Mouse (Mus musculus) ES-Bruce4 (cell line): ENCODE results near the gene Gm48551. TPM values are rescaled to one million over a fixed set of nuclear protein-coding genes. Genes with fewer than 3 reads are reported as not detected.

Experiments used
- H3K27ac ChIP-seq: 2 replicates; pipeline ENCODE4 v1.5.1; 2012; ENCODE audit warnings: low read length, inconsistent platforms; ENCODE audit not compliant: insufficient read depth
- H3K27me3 ChIP-seq: 2 replicates; pipeline ENCODE4 v1.6.1; 2012; ENCODE audit warnings: mild to moderate bottlenecking, low read length, inconsistent platforms; ENCODE audit not compliant: control insufficient read depth, poor library complexity, insufficient read depth, severe bottlenecking
- H3K36me3 ChIP-seq: 2 replicates; pipeline ENCODE4 v1.6.1; 2012; ENCODE audit warnings: inconsistent platforms, mild to moderate bottlenecking, low read length, moderate library complexity; ENCODE audit not compliant: control insufficient read depth, poor library complexity, insufficient read depth, severe bottlenecking
- H3K4me1 ChIP-seq: one replicate; pipeline ENCODE4 v1.8.1; 2011; ENCODE audit warnings: low read length; ENCODE audit not compliant: control insufficient read depth, insufficient read depth
- H3K4me3 ChIP-seq: 2 replicates; pipeline ENCODE4 v1.5.1; 2011; ENCODE audit warnings: low read depth, mild to moderate bottlenecking, low read length
- H3K9ac ChIP-seq: 2 replicates; pipeline ENCODE4 v1.6.1; 2012; ENCODE audit warnings: low read depth, mild to moderate bottlenecking, inconsistent platforms; ENCODE audit not compliant: poor library complexity, severe bottlenecking
- H3K9me3 ChIP-seq: replicated peaks from 2 replicates; pipeline ENCODE4 v1.6.1; 2012; ENCODE audit warnings: mild to moderate bottlenecking, low read length, inconsistent platforms; ENCODE audit not compliant: control insufficient read depth, poor library complexity, insufficient read depth, severe bottlenecking
- CTCF ChIP-seq: IDR thresholded peaks from one replicate; pipeline ENCODE4 v1.8.1; 2011; ENCODE audit warnings: low read depth, low read length
- EP300 ChIP-seq: IDR thresholded peaks from 2 replicates; pipeline ENCODE4 v1.6.1; 2011; ENCODE audit warnings: low read depth, low read length; ENCODE audit not compliant: insufficient read depth
- POLR2A ChIP-seq: IDR thresholded peaks from one replicate; pipeline ENCODE4 v1.8.1; 2011; ENCODE audit warnings: low read length; ENCODE audit not compliant: insufficient read depth
- polyA plus RNA-seq: library from polyadenylated mRNA; stranded (reverse); fragments of >200 nt; gene quantifications from 2 replicates; pipeline ENCODE4 v1.2.4, GENCODE M21; 2011; ENCODE audit warnings: low read depth; ENCODE audit not compliant: missing spikeins, insufficient read depth, insufficient read length

Gm48551 gene
- polyA plus RNA-seq, 1 experiment = 1.5 TPM

- peak overlapping the region; percentile 42 for H3K4me3 ChIP-seq
- no peaks in the 10 kb centered on the region for H3K27me3 ChIP-seq
- H3K9ac ChIP-seq = no peak overlapping the region
- TF ChIP-seq CTCF (no peak), EP300 (no peak), POLR2A (no peak)
- peak overlapping the region; percentile 46 for H3K27ac ChIP-seq
- no peaks in the 10 kb centered on the region for H3K36me3 ChIP-seq
- H3K4me1 ChIP-seq = peaks cover 28% of the 10 kb centered on the region
- no peaks in the 10 kb centered on the region for H3K9me3 ChIP-seq
Observed at GRCm38 (mm10) chr10:81409330-81409729, 25.1 kb downstream of the Gm48551 start.

- Histone ChIP-seq H3K27me3 (no peaks in the 10 kb centered on the region), H3K36me3 (no peaks in the 10 kb centered on the region), H3K9ac (no peak overlapping the region), H3K27ac (0 out of 2 replicates have a peak overlapping the region, but pooled peaks have one; percentile 24), H3K4me3 (no peak overlapping the region), H3K9me3 (no peaks in the 10 kb centered on the region), H3K4me1 (peaks cover 33% of the 10 kb centered on the region)
- TF ChIP-seq EP300 (no peak), CTCF (no peak), POLR2A (no peak)
Observed at GRCm38 (mm10) chr10:81410350-81410749, 26.1 kb downstream of the Gm48551 start.

DNA sequence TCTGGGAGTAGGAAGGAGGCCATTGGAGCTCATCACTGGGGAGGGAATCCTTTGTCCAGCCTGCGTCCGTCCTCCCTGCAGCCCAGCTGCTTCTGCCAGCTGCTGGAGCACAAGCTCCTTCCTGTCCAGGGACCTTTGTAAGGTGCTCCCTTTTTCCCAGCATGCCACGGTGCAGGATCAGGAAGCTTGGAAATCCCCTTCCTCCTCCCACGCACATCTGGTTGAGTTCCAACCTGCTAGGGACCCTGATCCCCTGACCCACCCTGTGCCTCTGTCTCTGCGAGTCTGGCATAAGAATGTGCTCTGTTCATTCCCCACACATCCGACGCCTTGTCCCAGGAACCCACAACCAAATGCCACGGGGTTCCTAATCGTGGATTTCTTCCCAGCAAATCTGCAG, 26.7 kb downstream of the Gm48551 start:
- H3K4me1 ChIP-seq = peaks cover 39% of the 10 kb centered on the region
- no peak for TF ChIP-seq CTCF
- no peak for TF ChIP-seq EP300
- TF ChIP-seq POLR2A = no peak
- H3K27me3 ChIP-seq = no peaks in the 10 kb centered on the region
- H3K9ac ChIP-seq = no peak overlapping the region
- no peak overlapping the region for H3K4me3 ChIP-seq
- H3K36me3 ChIP-seq = no peaks in the 10 kb centered on the region
- H3K27ac ChIP-seq = no peak overlapping the region
- H3K9me3 ChIP-seq = no peaks in the 10 kb centered on the region

DNA sequence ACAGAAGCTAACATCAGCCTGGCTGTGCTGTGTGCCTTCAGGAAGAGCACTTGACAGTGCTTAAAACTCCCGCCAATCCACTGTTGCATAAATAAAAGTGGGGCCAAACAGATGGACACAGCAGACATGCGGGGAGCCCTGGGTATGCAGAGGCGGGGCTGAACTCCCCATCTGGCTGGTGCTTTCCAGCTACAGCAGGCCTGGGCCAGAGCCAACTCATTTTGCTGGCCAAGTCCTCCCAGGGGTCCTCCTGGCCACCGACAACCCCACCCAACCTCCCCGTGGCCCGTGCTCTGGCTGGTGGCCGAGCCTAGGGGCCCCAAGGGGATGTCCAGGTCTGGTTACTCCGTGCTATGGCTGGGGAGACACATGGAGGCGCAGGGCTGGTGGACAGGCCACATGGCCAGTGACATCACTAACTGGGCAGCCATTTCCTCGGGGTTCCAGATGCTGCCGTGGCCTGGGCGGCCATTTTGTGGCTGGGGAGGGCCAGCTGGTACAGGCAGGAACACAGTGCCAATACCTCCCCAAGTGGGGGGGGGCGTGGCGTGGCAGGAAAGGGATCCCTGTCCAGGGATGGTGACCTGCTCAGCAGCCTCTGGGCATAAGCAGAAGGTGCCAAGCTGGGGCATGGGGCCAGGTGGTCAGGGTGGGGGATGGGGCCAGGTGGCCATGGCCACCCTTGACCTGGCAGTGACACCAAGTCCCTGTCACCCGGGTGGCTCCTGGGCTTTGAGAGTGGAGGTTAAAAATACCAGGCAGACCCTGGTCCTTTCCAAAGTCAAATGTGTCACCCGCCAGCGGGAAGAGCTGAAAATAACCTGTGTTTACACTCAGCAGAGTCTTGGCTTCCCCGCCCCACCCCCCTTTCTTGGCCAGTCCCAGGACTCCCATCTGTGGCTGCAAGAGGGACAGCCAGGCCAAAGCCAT, 27.5 kb downstream of the Gm48551 start:
- H3K9me3 ChIP-seq = no peaks in the 10 kb centered on the region
- no peaks in the 10 kb centered on the region for H3K27me3 ChIP-seq
- no peak overlapping the region for H3K4me3 ChIP-seq
- no peaks in the 10 kb centered on the region for H3K36me3 ChIP-seq
- peaks cover 39% of the 10 kb centered on the region for H3K4me1 ChIP-seq
- TF ChIP-seq CTCF (no peak), POLR2A (no peak), EP300 (no peak)
- H3K9ac ChIP-seq = no peak overlapping the region
- H3K27ac ChIP-seq = no peak overlapping the region

GRCm38 (mm10) chr10:81412586-81413309, 28.5 kb downstream of the Gm48551 start:
- no peaks in the 10 kb centered on the region for H3K36me3 ChIP-seq
- no peak overlapping the region for H3K4me3 ChIP-seq
- H3K27ac ChIP-seq = no peak overlapping the region
- no peak for TF ChIP-seq POLR2A
- no peak for TF ChIP-seq EP300
- no peak for TF ChIP-seq CTCF
- H3K9ac ChIP-seq = no peak overlapping the region
- H3K4me1 ChIP-seq = peaks cover 41% of the 10 kb centered on the region
- H3K27me3 ChIP-seq = no peaks in the 10 kb centered on the region
- H3K9me3 ChIP-seq = no peaks in the 10 kb centered on the region
